Mouse (Mus musculus) olfactory bulb, adult 2 months (tissue): ENCODE measurements around the gene Tctex1d4.

Experiments
- CTCF ChIP-seq: fragments of 200-500 bp; IDR thresholded peaks from 2 replicates; pipeline ENCODE4 v1.5.1; 2012; ENCODE audit warnings: low read depth, mild to moderate bottlenecking, low read length, moderate library complexity; ENCODE audit not compliant: insufficient read depth
- POLR2A ChIP-seq: fragments of 200-500 bp; IDR thresholded peaks from 2 replicates; pipeline ENCODE4 v1.6.1; 2012; ENCODE audit warnings: mild to moderate bottlenecking, low read depth, low read length, moderate library complexity; ENCODE audit not compliant: insufficient read depth

GRCm38 (mm10) chr4:117101218-117101617 is 25.4 kb upstream of the Tctex1d4 start:
- TF ChIP-seq CTCF, result no peak
- TF ChIP-seq POLR2A, result no peak
